Comparison of ENCODE assay signal across 10 mouse cellular contexts in genomic region chr4:124451131-124451530, GRCm38 (mm10).
DNase-seq lines count a peak whose midpoint lies in the region; ATAC-seq and TF ChIP-seq lines count a peak whose summit lies in the region.
"Had no signal": no experiment of that assay in that cellular context is flagged by ENCODE, and none has a peak within 500 bp of the region (broad histone marks: within the 10 kb centered on the region; RNA-seq: fewer than 3 reads in every experiment).

No protein-coding gene starts in this region.

- peaks cover 6% of the 10 kb centered on the region for H3K27me3 ChIP-seq in forebrain, embryonic 11.5 days (ENCODE audit: control insufficient read depth, insufficient read depth, low read length)
- no peaks in the 10 kb centered on the region for H3K27me3 ChIP-seq in forebrain, embryonic 15.5 days
- H3K27me3 ChIP-seq in embryonic facial prominence, embryonic 11.5 days (ENCODE audit: control insufficient read depth, insufficient read depth, low read length): no peaks in the 10 kb centered on the region
- H3K27me3 ChIP-seq in neural tube, embryonic 12.5 days (replicated peaks): peaks cover 19% of the 10 kb centered on the region
- H3K27me3 ChIP-seq: embryonic facial prominence, embryonic 12.5 days had no signal

- 10% methylated on average over 3 of the region's 3 CpGs for WGBS in forebrain, embryonic 11.5 days
- 10% methylated on average over 3 of the region's 3 CpGs for WGBS in forebrain, embryonic 15.5 days
- 11% methylated on average over 3 of the region's 3 CpGs for WGBS in embryonic facial prominence, embryonic 11.5 days
- 10% methylated on average over 3 of the region's 3 CpGs for WGBS in neural tube, embryonic 12.5 days

- TF ChIP-seq CTCF in left cerebral cortex, adult 2 months (IDR thresholded peaks at IDR 0.05): no peak

- peak; percentile 66 for DNase-seq in forebrain, embryonic 11.5 days (ENCODE audit: low spot score)
- peak; percentile 31 to 53 for DNase-seq in left cerebral cortex, postnatal 10 days (ENCODE audit: extremely low spot score in 1 of 2, low spot score in 2 of 2)
- no peak for DNase-seq in left cerebral cortex, adult 2 months (ENCODE audit: extremely low spot score in 1 of 2, low spot score in 2 of 2)
- DNase-seq in embryonic facial prominence, embryonic 11.5 days (ENCODE audit: low spot score): peak; percentile 61
- no peak for DNase-seq in adrenal gland, postnatal 36 days
- DNase-seq: liver, embryonic 13.5 days had no signal

- 0 out of 2 replicates have a peak, but pooled peaks have one; percentile 42 for ATAC-seq in forebrain, embryonic 11.5 days (replicated peaks; ENCODE audit: low FRiP score)
- ATAC-seq in forebrain, embryonic 15.5 days (replicated peaks): no peak
- peak; percentile 82 for ATAC-seq in embryonic facial prominence, embryonic 11.5 days (replicated peaks; ENCODE audit: insufficient number of reproducible peaks, low FRiP score, low TSS enrichment, low read depth)
- no peak for ATAC-seq in neural tube, embryonic 12.5 days (ENCODE audit: low FRiP score, low read depth)
- no peak for ATAC-seq in erythroid progenitor cell, adult 5-6 weeks (replicated peaks; ENCODE audit: low FRiP score, poor library complexity, severe bottlenecking)

- H3K4me3 ChIP-seq in forebrain, embryonic 11.5 days (ENCODE audit: low read depth, low read length): no peak overlapping the region
- H3K4me3 ChIP-seq in forebrain, embryonic 15.5 days: no peak overlapping the region
- H3K4me3 ChIP-seq in left cerebral cortex, adult 2 months: no peak overlapping the region
- no peak overlapping the region for H3K4me3 ChIP-seq in embryonic facial prominence, embryonic 11.5 days (ENCODE audit: low read depth, low read length)
- H3K4me3 ChIP-seq in neural tube, embryonic 12.5 days: no peak overlapping the region
- H3K4me3 ChIP-seq: embryonic facial prominence, embryonic 12.5 days; liver, embryonic 13.5 days had no signal

- intact Hi-C loops in left cerebral cortex, postnatal 10 days (cut with DNase I): no loop called here
- intact Hi-C loops in left cerebral cortex, adult 2 months (cut with DNase I): no loop called here

- H3K27ac ChIP-seq in forebrain, embryonic 11.5 days (ENCODE audit: low read depth, low read length): no peak overlapping the region
- H3K27ac ChIP-seq in forebrain, embryonic 15.5 days (replicated peaks): no peak overlapping the region
- no peak overlapping the region for H3K27ac ChIP-seq in left cerebral cortex, adult 2 months
- no peak overlapping the region for H3K27ac ChIP-seq in embryonic facial prominence, embryonic 11.5 days (replicated peaks; ENCODE audit: low read depth, low read length)
- H3K27ac ChIP-seq in neural tube, embryonic 12.5 days: no peak overlapping the region
- H3K27ac ChIP-seq: embryonic facial prominence, embryonic 12.5 days; liver, embryonic 13.5 days had no signal

- no peak overlapping the region for H3K9ac ChIP-seq in forebrain, embryonic 11.5 days (ENCODE audit: low read length)
- H3K9ac ChIP-seq in forebrain, embryonic 15.5 days (replicated peaks): no peak overlapping the region
- no peak overlapping the region for H3K9ac ChIP-seq in embryonic facial prominence, embryonic 11.5 days (replicated peaks; ENCODE audit: low read length)
- no peak overlapping the region for H3K9ac ChIP-seq in neural tube, embryonic 12.5 days
- H3K9ac ChIP-seq: embryonic facial prominence, embryonic 12.5 days; liver, embryonic 13.5 days had no signal

- H3K4me1 ChIP-seq in forebrain, embryonic 11.5 days (replicated peaks; ENCODE audit: control insufficient read depth, insufficient read depth, low read length): peaks cover 10% of the 10 kb centered on the region
- H3K4me1 ChIP-seq in forebrain, embryonic 15.5 days: peaks cover 24% of the 10 kb centered on the region
- H3K4me1 ChIP-seq in embryonic facial prominence, embryonic 11.5 days (ENCODE audit: control insufficient read depth, insufficient read depth, low read length): peaks cover 6% of the 10 kb centered on the region
- H3K4me1 ChIP-seq in neural tube, embryonic 12.5 days: peaks cover 20% of the 10 kb centered on the region
- H3K4me1 ChIP-seq: liver, embryonic 13.5 days had no signal

- no peaks in the 10 kb centered on the region for H3K36me3 ChIP-seq in forebrain, embryonic 11.5 days (ENCODE audit: control insufficient read depth, insufficient read depth, low read length)
- no peaks in the 10 kb centered on the region for H3K36me3 ChIP-seq in forebrain, embryonic 15.5 days
- H3K36me3 ChIP-seq in embryonic facial prominence, embryonic 11.5 days (replicated peaks; ENCODE audit: control insufficient read depth, insufficient read depth, low read depth, low read length): no peaks in the 10 kb centered on the region
- H3K36me3 ChIP-seq in neural tube, embryonic 12.5 days: no peaks in the 10 kb centered on the region
- H3K36me3 ChIP-seq: embryonic facial prominence, embryonic 12.5 days; liver, embryonic 13.5 days had no signal

- no peaks in the 10 kb centered on the region for H3K9me3 ChIP-seq in forebrain, embryonic 11.5 days (ENCODE audit: control insufficient read depth, low read length)
- H3K9me3 ChIP-seq in forebrain, embryonic 15.5 days: no peaks in the 10 kb centered on the region
- H3K9me3 ChIP-seq in embryonic facial prominence, embryonic 11.5 days (replicated peaks; ENCODE audit: control insufficient read depth, low read length): no peaks in the 10 kb centered on the region
- no peaks in the 10 kb centered on the region for H3K9me3 ChIP-seq in neural tube, embryonic 12.5 days
- H3K9me3 ChIP-seq: embryonic facial prominence, embryonic 12.5 days; liver, embryonic 13.5 days had no signal

- H3K4me2 ChIP-seq in forebrain, embryonic 11.5 days (ENCODE audit: low read depth, low read length, severe bottlenecking): no peak overlapping the region
- no peak overlapping the region for H3K4me2 ChIP-seq in forebrain, embryonic 15.5 days (replicated peaks)
- H3K4me2 ChIP-seq in embryonic facial prominence, embryonic 11.5 days (ENCODE audit: low read depth, low read length): no peak overlapping the region
- H3K4me2 ChIP-seq in neural tube, embryonic 12.5 days (replicated peaks): 0 out of 2 replicates have a peak overlapping the region, but pooled peaks have one; percentile 13
- H3K4me2 ChIP-seq: embryonic facial prominence, embryonic 12.5 days; liver, embryonic 13.5 days had no signal

Comparison
In these comparisons a context has a peak if more than half of its experiments do, and no peak if none do; other contexts are left out.
1. ATAC-seq: peak in forebrain, embryonic 11.5 days (single experiment) and embryonic facial prominence, embryonic 11.5 days (single experiment); none in forebrain, embryonic 15.5 days (single experiment), neural tube, embryonic 12.5 days (single experiment) and erythroid progenitor cell, adult 5-6 weeks (single experiment).
2. DNase-seq: peak in forebrain, embryonic 11.5 days (single experiment), left cerebral cortex, postnatal 10 days (2 of 2) and embryonic facial prominence, embryonic 11.5 days (single experiment); none in left cerebral cortex, adult 2 months (0 of 2) and adrenal gland, postnatal 36 days (0 of 2).